Mouse (Mus musculus): ENCODE measurements at regions not wholly inside any gene's neighbourhood (a gene's known extent, or its start where the extent isn't known, plus 50 kb on each side); places are given as distances from the start of the nearest gene placed in this dataset.

GRCm38 (mm10) chr5:118908224-118908623 is 347.7 kb downstream of the Med13l start:
- H3K36me3 ChIP-seq (ENCODE audit: control insufficient read depth), result no peaks in the 10 kb centered on the region
- H3K9me3 ChIP-seq (ENCODE audit: control insufficient read depth, low read length), result peaks cover 32% of the 10 kb centered on the region
- H3K4me1 ChIP-seq (ENCODE audit: control insufficient read depth), result no peaks in the 10 kb centered on the region
- H3K4me3 ChIP-seq (replicated peaks), result no peak overlapping the region
- H3K27me3 ChIP-seq (ENCODE audit: control insufficient read depth), result no peaks in the 10 kb centered on the region
- no peak for TF ChIP-seq GATA1 (IDR thresholded peaks at IDR 0.05; ENCODE audit: low read length)
- TF ChIP-seq TAL1 (IDR thresholded peaks at IDR 0.05; ENCODE audit: low read length), result no peak

GRCm38 (mm10) chr5:118909756-118910155 is 349.3 kb downstream of the Med13l start:
- Histone ChIP-seq H3K4me3 (replicated peaks) (no peak overlapping the region), H3K27me3 (ENCODE audit: control insufficient read depth) (no peaks in the 10 kb centered on the region), H3K4me1 (ENCODE audit: control insufficient read depth) (no peaks in the 10 kb centered on the region), H3K36me3 (ENCODE audit: control insufficient read depth) (no peaks in the 10 kb centered on the region), H3K9me3 (ENCODE audit: control insufficient read depth, low read length) (peaks cover 19% of the 10 kb centered on the region)
- TF ChIP-seq GATA1 (IDR thresholded peaks at IDR 0.05; ENCODE audit: low read length), result no peak
- TF ChIP-seq TAL1 (IDR thresholded peaks at IDR 0.05; ENCODE audit: low read length), result no peak

GRCm38 (mm10) chr5:118914191-118914750 is 353.8 kb downstream of the Med13l start:
- no peaks in the 10 kb centered on the region for H3K36me3 ChIP-seq (ENCODE audit: control insufficient read depth)
- TF ChIP-seq TAL1 (IDR thresholded peaks at IDR 0.05; ENCODE audit: low read length) (no peak), GATA1 (IDR thresholded peaks at IDR 0.05; ENCODE audit: low read length) (no peak)
- no peaks in the 10 kb centered on the region for H3K27me3 ChIP-seq (ENCODE audit: control insufficient read depth)
- no peaks in the 10 kb centered on the region for H3K4me1 ChIP-seq (ENCODE audit: control insufficient read depth)
- H3K4me3 ChIP-seq (replicated peaks), result no peak overlapping the region
- H3K9me3 ChIP-seq (ENCODE audit: control insufficient read depth, low read length), result peaks cover 7% of the 10 kb centered on the region

GRCm38 (mm10) chr5:118923357-118923756 is 362.9 kb downstream of the Med13l start:
- no peak overlapping the region for H3K4me3 ChIP-seq (replicated peaks)
- no peaks in the 10 kb centered on the region for H3K4me1 ChIP-seq (ENCODE audit: control insufficient read depth)
- TF ChIP-seq GATA1 (IDR thresholded peaks at IDR 0.05; ENCODE audit: low read length) (no peak), TAL1 (IDR thresholded peaks at IDR 0.05; ENCODE audit: low read length) (no peak)
- no peaks in the 10 kb centered on the region for H3K27me3 ChIP-seq (ENCODE audit: control insufficient read depth)
- no peaks in the 10 kb centered on the region for H3K36me3 ChIP-seq (ENCODE audit: control insufficient read depth)
- H3K9me3 ChIP-seq (ENCODE audit: control insufficient read depth, low read length), result no peaks in the 10 kb centered on the region

GRCm38 (mm10) chr5:118929037-118929436 is 368.6 kb downstream of the Med13l start:
- Histone ChIP-seq H3K27me3 (ENCODE audit: control insufficient read depth) (no peaks in the 10 kb centered on the region), H3K4me3 (replicated peaks) (no peak overlapping the region), H3K9me3 (ENCODE audit: control insufficient read depth, low read length) (no peaks in the 10 kb centered on the region; the same call in 1 of the 2 replicates), H3K4me1 (ENCODE audit: control insufficient read depth) (no peaks in the 10 kb centered on the region), H3K36me3 (ENCODE audit: control insufficient read depth) (no peaks in the 10 kb centered on the region)
- TF ChIP-seq GATA1 (IDR thresholded peaks at IDR 0.05; ENCODE audit: low read length) (no peak), TAL1 (IDR thresholded peaks at IDR 0.05; ENCODE audit: low read length) (no peak)

- H3K27me3 ChIP-seq (ENCODE audit: control insufficient read depth), result no peaks in the 10 kb centered on the region
- no peak overlapping the region for H3K4me3 ChIP-seq (replicated peaks)
- no peaks in the 10 kb centered on the region for H3K4me1 ChIP-seq (ENCODE audit: control insufficient read depth)
- TF ChIP-seq TAL1 (IDR thresholded peaks at IDR 0.05; ENCODE audit: low read length), result no peak
- TF ChIP-seq GATA1 (IDR thresholded peaks at IDR 0.05; ENCODE audit: low read length), result no peak
- H3K9me3 ChIP-seq (ENCODE audit: control insufficient read depth, low read length), result no peaks in the 10 kb centered on the region; the same call in 1 of the 2 replicates
- no peaks in the 10 kb centered on the region for H3K36me3 ChIP-seq (ENCODE audit: control insufficient read depth)
Observed at GRCm38 (mm10) chr5:118929990-118930501, 369.6 kb downstream of the Med13l start.

GRCm38 (mm10) chr5:118939336-118940039 is 379.0 kb downstream of the Med13l start:
- TF ChIP-seq TAL1 (IDR thresholded peaks at IDR 0.05; ENCODE audit: low read length) (no peak), GATA1 (IDR thresholded peaks at IDR 0.05; ENCODE audit: low read length) (no peak)
- H3K36me3 ChIP-seq (ENCODE audit: control insufficient read depth), result no peaks in the 10 kb centered on the region
- peaks cover 15% of the 10 kb centered on the region for H3K9me3 ChIP-seq (ENCODE audit: control insufficient read depth, low read length)
- H3K4me1 ChIP-seq (ENCODE audit: control insufficient read depth), result no peaks in the 10 kb centered on the region
- H3K4me3 ChIP-seq (replicated peaks), result no peak overlapping the region
- no peaks in the 10 kb centered on the region for H3K27me3 ChIP-seq (ENCODE audit: control insufficient read depth)

- TF ChIP-seq TAL1 (IDR thresholded peaks at IDR 0.05; ENCODE audit: low read length) (no peak), GATA1 (IDR thresholded peaks at IDR 0.05; ENCODE audit: low read length) (no peak)
Observed at GRCm38 (mm10) chr5:118944256-118944655, 383.8 kb downstream of the Med13l start.

GRCm38 (mm10) chr5:118946090-118946489 is 385.6 kb downstream of the Med13l start:
- TF ChIP-seq TAL1 (IDR thresholded peaks at IDR 0.05; ENCODE audit: low read length) (no peak), GATA1 (IDR thresholded peaks at IDR 0.05; ENCODE audit: low read length) (no peak)
- Histone ChIP-seq H3K9me3 (ENCODE audit: control insufficient read depth, low read length) (peaks cover 6% of the 10 kb centered on the region), H3K4me3 (replicated peaks) (no peak overlapping the region), H3K4me1 (ENCODE audit: control insufficient read depth) (no peaks in the 10 kb centered on the region), H3K36me3 (ENCODE audit: control insufficient read depth) (no peaks in the 10 kb centered on the region), H3K27me3 (ENCODE audit: control insufficient read depth) (no peaks in the 10 kb centered on the region)

More at GRCm38 (mm10) chr5:118944256-118944655, 383.8 kb downstream of the Med13l start:
- Histone ChIP-seq H3K27me3 (ENCODE audit: control insufficient read depth) (no peaks in the 10 kb centered on the region), H3K4me1 (ENCODE audit: control insufficient read depth) (no peaks in the 10 kb centered on the region), H3K4me3 (replicated peaks) (no peak overlapping the region), H3K9me3 (ENCODE audit: control insufficient read depth, low read length) (peaks cover 12% of the 10 kb centered on the region), H3K36me3 (ENCODE audit: control insufficient read depth) (no peaks in the 10 kb centered on the region)
